Mouse (Mus musculus) thymus, adult 2 months (tissue): ENCODE data around the gene Cfap57.

Experiments
- CTCF ChIP-seq: fragments of 200-500 bp; IDR thresholded peaks from 2 replicates; pipeline ENCODE4 v1.5.1; 2012; ENCODE audit warnings: mild to moderate bottlenecking, control low read depth, low read length, moderate library complexity, borderline replicate concordance; ENCODE audit not compliant: control insufficient read depth, poor library complexity, insufficient read depth; ENCODE audit errors: extremely low read depth
- POLR2A ChIP-seq: fragments of 200-500 bp; IDR thresholded peaks from 2 replicates; pipeline ENCODE4 v1.6.1; 2012; ENCODE audit warnings: mild to moderate bottlenecking, low read length, control low read depth, moderate library complexity; ENCODE audit not compliant: control insufficient read depth, poor library complexity, insufficient read depth; ENCODE audit errors: extremely low read depth

GRCm38 (mm10) chr4:118543158-118543530 lies 77.4 kb downstream of the Cfap57 start:
- TF ChIP-seq POLR2A = no peak
- TF ChIP-seq CTCF = no peak
